30 mouse cellular contexts compared by ENCODE assay signal in the genomic region with DNA sequence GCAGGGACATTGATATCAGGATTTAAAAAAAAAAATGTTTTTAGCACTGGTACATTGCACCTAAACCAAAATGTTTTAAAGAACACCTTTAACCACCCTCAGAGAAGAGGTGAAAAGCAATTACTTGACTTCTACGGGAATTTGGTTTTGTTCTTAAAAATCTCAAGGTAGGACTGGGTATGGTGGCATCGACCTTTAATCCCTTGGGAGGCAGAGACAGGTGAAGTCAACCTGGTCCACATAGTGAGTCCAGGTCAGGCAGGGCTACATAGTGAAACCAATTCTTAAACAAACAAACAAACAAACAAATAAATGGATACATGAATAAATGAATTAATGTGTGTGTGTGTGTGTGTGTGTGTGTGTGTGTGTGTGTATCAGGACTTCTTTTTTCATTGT. TPM values are rescaled to one million over a fixed set of nuclear protein-coding genes. Genes with fewer than 3 reads are reported as not detected.
"Had no signal": no experiment of that assay in that cellular context is flagged by ENCODE, and none has a peak within 500 bp of the region (broad histone marks: within the 10 kb centered on the region; RNA-seq: fewer than 3 reads in every experiment).

No protein-coding gene starts in this region.

- H3K4me2 ChIP-seq: limb, embryonic 12.5 days; limb, embryonic 13.5 days; limb, embryonic 15.5 days; liver, embryonic 11.5 days; liver, embryonic 13.5 days; liver, embryonic 15.5 days; lung, embryonic 14.5 days; lung, embryonic 15.5 days; midbrain, embryonic 12.5 days; midbrain, embryonic 13.5 days; neural tube, embryonic 12.5 days; neural tube, embryonic 13.5 days had no signal

- H3K4me3 ChIP-seq: left cerebral cortex, adult 2 months; limb, embryonic 10.5 days; limb, embryonic 12.5 days; limb, embryonic 13.5 days; limb, embryonic 15.5 days; liver, embryonic 13.5 days; liver, embryonic 15.5 days; lung, embryonic 15.5 days; megakaryocyte, embryonic 14.5 days; midbrain, embryonic 10.5 days; midbrain, embryonic 12.5 days; midbrain, embryonic 13.5 days; myocyte; neural tube, embryonic 12.5 days; neural tube, embryonic 13.5 days had no signal

- H3K27me3 ChIP-seq: limb, embryonic 12.5 days; limb, embryonic 13.5 days; limb, embryonic 15.5 days; liver, embryonic 15.5 days; lung, embryonic 15.5 days; midbrain, embryonic 13.5 days; neural tube, embryonic 12.5 days; neural tube, embryonic 13.5 days had no signal

- H3K36me3 ChIP-seq: limb, embryonic 10.5 days; limb, embryonic 12.5 days; limb, embryonic 13.5 days; limb, embryonic 15.5 days; liver, embryonic 13.5 days; liver, embryonic 15.5 days; lung, embryonic 15.5 days; midbrain, embryonic 10.5 days; midbrain, embryonic 12.5 days; midbrain, embryonic 13.5 days; neural tube, embryonic 12.5 days; neural tube, embryonic 13.5 days had no signal

- H3K9ac ChIP-seq: limb, embryonic 12.5 days; limb, embryonic 13.5 days; limb, embryonic 15.5 days; liver, embryonic 13.5 days; liver, embryonic 14.5 days; liver, embryonic 15.5 days; lung, embryonic 14.5 days; lung, embryonic 15.5 days; midbrain, embryonic 12.5 days; midbrain, embryonic 13.5 days; neural tube, embryonic 12.5 days; neural tube, embryonic 13.5 days had no signal

- H3K9me3 ChIP-seq: limb, embryonic 10.5 days; limb, embryonic 12.5 days; limb, embryonic 13.5 days; limb, embryonic 15.5 days; liver, embryonic 13.5 days; liver, embryonic 15.5 days; lung, embryonic 15.5 days; midbrain, embryonic 10.5 days; midbrain, embryonic 12.5 days; midbrain, embryonic 13.5 days; neural tube, embryonic 12.5 days; neural tube, embryonic 13.5 days had no signal

- H3K4me1 ChIP-seq: midbrain, embryonic 12.5 days; neural tube, embryonic 12.5 days had no signal

- DNase-seq: left cerebral cortex, postnatal 4 days; liver, embryonic 13.5 days; lung, adult 18-20 months; lung, adult 2 months; lung, embryonic 14.5 days; lung, postnatal 10 days; lung, postnatal 14 days; lung, postnatal 36 days; lung, postnatal 4 days; midbrain, embryonic 14.5 days had no signal

- ATAC-seq: lung, postnatal 0 days; midbrain, embryonic 13.5 days; midbrain, embryonic 16.5 days had no signal

- H3K27ac ChIP-seq: left cerebral cortex, adult 2 months; limb, embryonic 12.5 days; limb, embryonic 15.5 days; liver, embryonic 14.5 days; lung, embryonic 15.5 days; macrophage; midbrain, embryonic 10.5 days; midbrain, embryonic 12.5 days; midbrain, embryonic 13.5 days; neural tube, embryonic 12.5 days; neural tube, embryonic 13.5 days had no signal

RNA-seq across cellular contexts. Expression of a gene that starts 11.8 kb away (rescaled TPM):
- polyA plus RNA-seq: liver, embryonic 15.5 days; liver, embryonic 16.5 days; lung, embryonic 14.5 days; macrophage; myocyte had no signal
